Mouse (Mus musculus): ENCODE measurements around the gene Pklr. TPM values are rescaled to one million over a fixed set of nuclear protein-coding genes. Genes with fewer than 3 reads are reported as not detected.

Gene Pklr
- polyA plus RNA-seq, 2 experiments = 0.14 to 0.50 TPM

GRCm38 (mm10) chr3:89106881-89107280, 29.1 kb upstream of the Pklr start:
- H3K4me2 ChIP-seq (replicated peaks; ENCODE audit: low read depth, low read length, severe bottlenecking) = no peak overlapping the region
- H3K4me1 ChIP-seq (ENCODE audit: control insufficient read depth, insufficient read depth, low read length) = 0 out of 2 replicates have a peak, but pooled peaks cover 3% of the 10 kb centered on the region
- H3K4me3 ChIP-seq (replicated peaks; ENCODE audit: low read length) = no peak overlapping the region
- no peak for TF ChIP-seq POLR2A (IDR thresholded peaks at IDR 0.05; ENCODE audit: borderline replicate concordance, extremely low read depth, insufficient read depth, insufficient read length)
- H3K9ac ChIP-seq (ENCODE audit: low read depth, low read length, severe bottlenecking) = no peak overlapping the region
- H3K27ac ChIP-seq (replicated peaks; ENCODE audit: low read depth, low read length) = no peak overlapping the region
- ATAC-seq (ENCODE audit: low FRiP score, low read depth) = no peak
- H3K9me3 ChIP-seq (ENCODE audit: control insufficient read depth, low read length) = no peaks in the 10 kb centered on the region
- DNase-seq (ENCODE audit: low spot score) = no peak
- no peaks in the 10 kb centered on the region for H3K36me3 ChIP-seq (ENCODE audit: control insufficient read depth, insufficient read depth, low read length)
- no peaks in the 10 kb centered on the region for H3K27me3 ChIP-seq (ENCODE audit: control insufficient read depth, insufficient read depth, low read length)

- no peaks in the 10 kb centered on the region for H3K27me3 ChIP-seq (ENCODE audit: control insufficient read depth, insufficient read depth, low read length)
- H3K27ac ChIP-seq (replicated peaks; ENCODE audit: low read depth, low read length) = no peak overlapping the region
- 81% methylated on average over 3 of the region's 3 CpGs for WGBS
- no peak for DNase-seq (ENCODE audit: low spot score)
- H3K4me3 ChIP-seq (replicated peaks; ENCODE audit: low read length) = no peak overlapping the region
- no peak for TF ChIP-seq POLR2A (IDR thresholded peaks at IDR 0.05; ENCODE audit: borderline replicate concordance, extremely low read depth, insufficient read depth, insufficient read length)
- H3K9ac ChIP-seq (ENCODE audit: low read depth, low read length, severe bottlenecking) = no peak overlapping the region
- no peak overlapping the region for H3K4me2 ChIP-seq (replicated peaks; ENCODE audit: low read depth, low read length, severe bottlenecking)
- no peak for ATAC-seq (ENCODE audit: low FRiP score, low read depth)
- H3K9me3 ChIP-seq (ENCODE audit: control insufficient read depth, low read length) = no peaks in the 10 kb centered on the region
- H3K36me3 ChIP-seq (ENCODE audit: control insufficient read depth, insufficient read depth, low read length) = no peaks in the 10 kb centered on the region
- no peaks in the 10 kb centered on the region for H3K4me1 ChIP-seq (ENCODE audit: control insufficient read depth, insufficient read depth, low read length)
Observed at GRCm38 (mm10) chr3:89107545-89107944, 28.4 kb upstream of the Pklr start.

GRCm38 (mm10) chr3:89108146-89108545, 27.8 kb upstream of the Pklr start:
- Histone ChIP-seq H3K27ac (replicated peaks; ENCODE audit: low read depth, low read length) (no peak overlapping the region), H3K27me3 (ENCODE audit: control insufficient read depth, insufficient read depth, low read length) (no peaks in the 10 kb centered on the region), H3K4me1 (ENCODE audit: control insufficient read depth, insufficient read depth, low read length) (no peaks in the 10 kb centered on the region), H3K4me3 (replicated peaks; ENCODE audit: low read length) (no peak overlapping the region), H3K36me3 (ENCODE audit: control insufficient read depth, insufficient read depth, low read length) (no peaks in the 10 kb centered on the region), H3K9ac (ENCODE audit: low read depth, low read length, severe bottlenecking) (no peak overlapping the region), H3K4me2 (replicated peaks; ENCODE audit: low read depth, low read length, severe bottlenecking) (no peak overlapping the region), H3K9me3 (ENCODE audit: control insufficient read depth, low read length) (no peaks in the 10 kb centered on the region)
- ATAC-seq (ENCODE audit: low FRiP score, low read depth) = no peak
- 55% methylated on average over 1 of the region's 1 CpGs for WGBS
- DNase-seq (ENCODE audit: low spot score) = no peak
- no peak for TF ChIP-seq POLR2A (IDR thresholded peaks at IDR 0.05; ENCODE audit: borderline replicate concordance, extremely low read depth, insufficient read depth, insufficient read length)

- no peak for ATAC-seq (ENCODE audit: low FRiP score, low read depth)
- H3K4me3 ChIP-seq (replicated peaks; ENCODE audit: low read length) = no peak overlapping the region
- TF ChIP-seq POLR2A (IDR thresholded peaks at IDR 0.05; ENCODE audit: borderline replicate concordance, extremely low read depth, insufficient read depth, insufficient read length) = no peak
Observed at GRCm38 (mm10) chr3:89113058-89113457, 22.9 kb upstream of the Pklr start.

GRCm38 (mm10) chr3:89115522-89115921, 20.4 kb upstream of the Pklr start:
- Histone ChIP-seq H3K4me3 (replicated peaks; ENCODE audit: low read length) (no peak overlapping the region), H3K27ac (replicated peaks; ENCODE audit: low read depth, low read length) (no peak overlapping the region), H3K27me3 (ENCODE audit: control insufficient read depth, insufficient read depth, low read length) (no peaks in the 10 kb centered on the region), H3K9ac (ENCODE audit: low read depth, low read length, severe bottlenecking) (no peak overlapping the region), H3K4me1 (ENCODE audit: control insufficient read depth, insufficient read depth, low read length) (no peaks in the 10 kb centered on the region), H3K36me3 (ENCODE audit: control insufficient read depth, insufficient read depth, low read length) (no peaks in the 10 kb centered on the region), H3K9me3 (ENCODE audit: control insufficient read depth, low read length) (no peaks in the 10 kb centered on the region), H3K4me2 (replicated peaks; ENCODE audit: low read depth, low read length, severe bottlenecking) (no peak overlapping the region)
- 0% methylated on average over 2 of the region's 2 CpGs for WGBS
- ATAC-seq (ENCODE audit: low FRiP score, low read depth) (no peak), DNase-seq (ENCODE audit: low spot score) (peak; percentile 23)
- no peak for TF ChIP-seq POLR2A (IDR thresholded peaks at IDR 0.05; ENCODE audit: borderline replicate concordance, extremely low read depth, insufficient read depth, insufficient read length)

More at GRCm38 (mm10) chr3:89113058-89113457, 22.9 kb upstream of the Pklr start:
- no peak for DNase-seq (ENCODE audit: low spot score)
- WGBS = 88% methylated on average over 4 of the region's 4 CpGs
- no peak overlapping the region for H3K9ac ChIP-seq (ENCODE audit: low read depth, low read length, severe bottlenecking)
- no peaks in the 10 kb centered on the region for H3K36me3 ChIP-seq (ENCODE audit: control insufficient read depth, insufficient read depth, low read length)
- no peak overlapping the region for H3K27ac ChIP-seq (replicated peaks; ENCODE audit: low read depth, low read length)
- no peaks in the 10 kb centered on the region for H3K4me1 ChIP-seq (ENCODE audit: control insufficient read depth, insufficient read depth, low read length)
- no peaks in the 10 kb centered on the region for H3K27me3 ChIP-seq (ENCODE audit: control insufficient read depth, insufficient read depth, low read length)
- no peak overlapping the region for H3K4me2 ChIP-seq (replicated peaks; ENCODE audit: low read depth, low read length, severe bottlenecking)
- H3K9me3 ChIP-seq (ENCODE audit: control insufficient read depth, low read length) = no peaks in the 10 kb centered on the region

- ATAC-seq (ENCODE audit: low FRiP score, low read depth) = no peak
- no peaks in the 10 kb centered on the region for H3K36me3 ChIP-seq (ENCODE audit: control insufficient read depth, insufficient read depth, low read length)
- no peak for TF ChIP-seq POLR2A (IDR thresholded peaks at IDR 0.05; ENCODE audit: borderline replicate concordance, extremely low read depth, insufficient read depth, insufficient read length)
- H3K27ac ChIP-seq (replicated peaks; ENCODE audit: low read depth, low read length) = no peak overlapping the region
- no peak overlapping the region for H3K4me2 ChIP-seq (replicated peaks; ENCODE audit: low read depth, low read length, severe bottlenecking)
- H3K27me3 ChIP-seq (ENCODE audit: control insufficient read depth, insufficient read depth, low read length) = no peaks in the 10 kb centered on the region
- H3K4me3 ChIP-seq (replicated peaks; ENCODE audit: low read length) = no peak overlapping the region
- no peak overlapping the region for H3K9ac ChIP-seq (ENCODE audit: low read depth, low read length, severe bottlenecking)
- 83% methylated on average over 2 of the region's 2 CpGs for WGBS
- no peaks in the 10 kb centered on the region for H3K4me1 ChIP-seq (ENCODE audit: control insufficient read depth, insufficient read depth, low read length)
- H3K9me3 ChIP-seq (ENCODE audit: control insufficient read depth, low read length) = no peaks in the 10 kb centered on the region
- no peak for DNase-seq (ENCODE audit: low spot score)
Observed at GRCm38 (mm10) chr3:89123313-89123712, 12.6 kb upstream of the Pklr start.

All from limb, embryonic 14.5 days (tissue).